Mouse (Mus musculus) 416B (cell line): ENCODE data around the gene Rnaseh2b.

Source experiments
- DNase-seq: peaks from one replicate; pipeline ENCODE4 v3.0.0; 2011; ENCODE audit warnings: low read depth

The Rnaseh2b gene

GRCm38 (mm10) chr14:62361263-62361980 is 69.0 kb downstream of the Rnaseh2b start:
- DNase-seq, result no peak

- no peak for DNase-seq
These were observed 71.4 kb downstream of the Rnaseh2b start for GRCm38 (mm10) chr14:62363774-62364173.

GRCm38 (mm10) chr14:62370819-62371218 is 78.4 kb downstream of the Rnaseh2b start:
- peak; percentile 85 for DNase-seq

GRCm38 (mm10) chr14:62374001-62374400 is 81.6 kb downstream of the Rnaseh2b start:
- DNase-seq, result no peak

- DNase-seq, result peak; percentile 55
These were observed 83.3 kb downstream of the Rnaseh2b start for GRCm38 (mm10) chr14:62375694-62376093.

- peak; percentile 8 for DNase-seq
These were observed 83.7 kb downstream of the Rnaseh2b start for GRCm38 (mm10) chr14:62376115-62376514.

- no peak for DNase-seq
These were observed 87.0 kb downstream of the Rnaseh2b start for GRCm38 (mm10) chr14:62379391-62379790.

GRCm38 (mm10) chr14:62380606-62381005 is 88.2 kb downstream of the Rnaseh2b start:
- DNase-seq, result no peak

GRCm38 (mm10) chr14:62383109-62383508 is 90.7 kb downstream of the Rnaseh2b start:
- DNase-seq, result no peak

GRCm38 (mm10) chr14:62383786-62384299 is 91.5 kb downstream of the Rnaseh2b start:
- DNase-seq, result no peak

GRCm38 (mm10) chr14:62389064-62389728 is 96.8 kb downstream of the Rnaseh2b start:
- DNase-seq, result no peak

- DNase-seq, result no peak
These were observed 97.5 kb downstream of the Rnaseh2b start for GRCm38 (mm10) chr14:62389729-62390536.

GRCm38 (mm10) chr14:62392754-62393153 is 100.4 kb downstream of the Rnaseh2b start:
- DNase-seq, result no peak

- no peak for DNase-seq
These were observed 103.0 kb downstream of the Rnaseh2b start for GRCm38 (mm10) chr14:62395346-62395745.

GRCm38 (mm10) chr14:62416007-62416741 is 123.8 kb downstream of the Rnaseh2b start:
- no peak for DNase-seq

- DNase-seq, result peak; percentile 64
These were observed 124.3 kb downstream of the Rnaseh2b start for GRCm38 (mm10) chr14:62416742-62417134.

GRCm38 (mm10) chr14:62417501-62417900 is 125.1 kb downstream of the Rnaseh2b start:
- DNase-seq, result no peak

GRCm38 (mm10) chr14:62422265-62422664 is 129.9 kb downstream of the Rnaseh2b start:
- no peak for DNase-seq
